ENCODE assay signal across 8 mouse cellular contexts in the genomic region with DNA sequence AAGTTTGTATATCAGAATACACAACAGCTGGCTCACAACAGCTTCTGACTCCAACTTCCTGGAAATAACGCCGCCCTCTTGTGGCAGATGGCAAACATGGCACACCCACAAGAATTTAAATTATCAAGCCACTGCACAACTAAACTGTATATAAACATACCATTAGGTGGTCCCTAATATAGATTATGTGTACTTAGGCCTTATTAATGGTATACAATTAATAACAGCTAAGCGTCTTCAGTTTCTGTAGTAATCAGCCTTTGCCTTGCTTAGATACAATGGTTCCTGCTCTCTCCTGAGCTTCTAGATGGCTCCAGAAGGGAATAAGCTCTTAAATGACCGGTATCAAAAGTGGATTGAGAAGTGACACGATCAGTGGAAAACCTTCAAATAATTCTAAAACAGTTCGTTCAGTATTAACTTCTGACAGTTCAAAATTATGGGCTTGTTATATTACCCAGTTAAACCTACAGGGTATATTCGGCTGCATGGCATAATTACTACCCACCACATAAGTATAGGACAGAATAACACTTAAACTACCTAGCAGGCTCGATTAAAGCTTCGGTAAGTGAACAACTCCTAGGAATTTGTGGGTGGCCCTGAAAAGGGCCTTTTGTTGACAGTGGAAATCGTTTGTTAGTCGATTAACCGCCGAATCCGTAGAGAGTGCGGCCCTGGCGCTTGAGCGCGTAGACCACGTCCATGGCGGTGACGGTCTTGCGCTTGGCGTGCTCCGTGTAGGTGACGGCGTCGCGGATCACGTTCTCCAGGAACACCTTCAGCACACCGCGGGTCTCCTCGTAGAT. TPM values are rescaled to one million over a fixed set of nuclear protein-coding genes. Genes with fewer than 3 reads are reported as not detected.
A peak's percentile ranks its signal among the peaks of the same experiment; 100 is the strongest.
DNase-seq lines count a peak whose midpoint lies in the region; ATAC-seq and TF ChIP-seq lines count a peak whose summit lies in the region.

No protein-coding gene starts in this region.

- under 1% methylated on average over 22 of the region's 32 CpGs for WGBS in embryonic facial prominence, embryonic 11.5 days
- under 1% methylated on average over 32 of the region's 32 CpGs for WGBS in large intestine, adult 2 months

- H3K9me3 ChIP-seq in MEL (replicated peaks; ENCODE audit: insufficient read depth, low read length): no peaks in the 10 kb centered on the region
- H3K9me3 ChIP-seq in embryonic facial prominence, embryonic 11.5 days (replicated peaks; ENCODE audit: control insufficient read depth, low read length): no peaks in the 10 kb centered on the region

- peak overlapping the region; percentile 65 for H3K9ac ChIP-seq in MEL (ENCODE audit: control insufficient read depth, low read depth, low read length, poor library complexity, severe bottlenecking)
- peak overlapping the region; percentile 68 for H3K9ac ChIP-seq in embryonic facial prominence, embryonic 11.5 days (replicated peaks; ENCODE audit: low read length)

- H3K4me1 ChIP-seq in MEL (ENCODE audit: control insufficient read depth in 1 of 2, insufficient read depth in 2 of 2, low read length in 2 of 2): peaks cover 0 to 28% of the 10 kb centered on the region in 2 experiments; a peak in 2 of 4 replicates
- H3K4me1 ChIP-seq in embryonic facial prominence, embryonic 11.5 days (ENCODE audit: control insufficient read depth, insufficient read depth, low read length): no peaks in the 10 kb centered on the region

- H3K4me3 ChIP-seq in C2C12 (ENCODE audit: insufficient read depth, poor library complexity, severe bottlenecking): peak overlapping the region; percentile 21
- peak overlapping the region; percentile 0 to 36; a peak in 3 of 4 replicates for H3K4me3 ChIP-seq in MEL (ENCODE audit: control insufficient read depth in 1 of 2, insufficient read depth in 1 of 2, low read depth in 2 of 2, low read length in 2 of 2)
- peak overlapping the region; percentile 40 for H3K4me3 ChIP-seq in embryonic facial prominence, embryonic 11.5 days (ENCODE audit: low read depth, low read length)

- peak in 1 of 2 experiments; percentile 99; a peak in 1 of 4 replicates for TF ChIP-seq POLR2A in MEL (IDR thresholded peaks at IDR 0.05; ENCODE audit: control insufficient read depth in 1 of 2, insufficient read depth in 1 of 2, low read depth in 1 of 2, low read length in 2 of 2, poor library complexity in 1 of 2)

- no peaks in the 10 kb centered on the region for H3K27me3 ChIP-seq in C2C12 (ENCODE audit: control insufficient read depth, insufficient read depth, insufficient read length)
- no peaks in the 10 kb centered on the region for H3K27me3 ChIP-seq in MEL (ENCODE audit: control insufficient read depth in 1 of 2, insufficient read depth in 2 of 2, low read length in 2 of 2)
- no peaks in the 10 kb centered on the region for H3K27me3 ChIP-seq in embryonic facial prominence, embryonic 11.5 days (ENCODE audit: control insufficient read depth, insufficient read depth, low read length)

- TF ChIP-seq RAD21 in MEL (IDR thresholded peaks at IDR 0.05; ENCODE audit: low read depth, low read length): no peak

- DNase-seq in MEL (ENCODE audit: low read depth, low spot score): peak; percentile 96
- DNase-seq in embryonic facial prominence, embryonic 11.5 days (ENCODE audit: low spot score): peak; percentile 86
- peak; percentile 64 to 83 for DNase-seq in heart, postnatal 10 days
- DNase-seq in large intestine, adult 2 months (ENCODE audit: low read depth, low spot score): peak; percentile 76
- DNase-seq in spleen, adult 12 weeks (ENCODE audit: low spot score): peak; percentile 65
- DNase-seq in urinary bladder, postnatal 4 days (ENCODE audit: low spot score in 2 of 2): no peak

- H3K36me3 ChIP-seq in C2C12 (ENCODE audit: control insufficient read depth, insufficient read depth): no peaks in the 10 kb centered on the region
- H3K36me3 ChIP-seq in MEL (ENCODE audit: control insufficient read depth in 1 of 2, insufficient read depth in 2 of 2, low read length in 2 of 2): peaks cover 0 to 43% of the 10 kb centered on the region in 2 experiments; a peak in 2 of 4 replicates
- H3K36me3 ChIP-seq in embryonic facial prominence, embryonic 11.5 days (replicated peaks; ENCODE audit: control insufficient read depth, insufficient read depth, low read depth, low read length): no peaks in the 10 kb centered on the region

- H3ac ChIP-seq in C2C12 (ENCODE audit: control insufficient read depth, insufficient read length, low read depth): no peak overlapping the region

- H3K4me2 ChIP-seq in embryonic facial prominence, embryonic 11.5 days (ENCODE audit: low read depth, low read length): peak overlapping the region; percentile 62

- H3K79me3 ChIP-seq in C2C12 (ENCODE audit: low read depth): no peaks in the 10 kb centered on the region

- TF ChIP-seq CTCF in C2C12 (IDR thresholded peaks at IDR 0.05; ENCODE audit: control insufficient read depth, insufficient read depth, insufficient read length) (no peak), MEL (IDR thresholded peaks at IDR 0.05 in 2 of 3, conservative IDR thresholded peaks at IDR 0.05 in 1 of 3; ENCODE audit: control insufficient read depth in 1 of 3, insufficient read depth in 1 of 3, low read depth in 2 of 3, low read length in 3 of 3, poor library complexity in 1 of 3, severe bottlenecking in 1 of 3) (peak in 2 of 3 experiments; percentile 66 to 86; a peak in 4 of 6 replicates)

- H3K27ac ChIP-seq in MEL (ENCODE audit: control insufficient read depth, low read depth, low read length): peak overlapping the region; percentile 95
- peak overlapping the region; percentile 83 for H3K27ac ChIP-seq in embryonic facial prominence, embryonic 11.5 days (replicated peaks; ENCODE audit: low read depth, low read length)

- no peaks in the 10 kb centered on the region for H3K79me2 ChIP-seq in C2C12 (ENCODE audit: control insufficient read depth, insufficient read depth)
- no peaks in the 10 kb centered on the region; the same call in 1 of the 2 replicates for H3K79me2 ChIP-seq in MEL (ENCODE audit: control insufficient read depth, insufficient read depth, low read length, poor library complexity)

- intact Hi-C loops in heart, postnatal 10 days (cut with DNase I): loop anchor here (1.0 to 5.0 kb wide), 5 partner anchors 12 to 1645 kb away; partner anchors contain the start of gene Hist1h1e

- no peak for TF ChIP-seq EP300 in MEL (IDR thresholded peaks at IDR 0.05; ENCODE audit: low read depth in 1 of 2, low read length in 2 of 2)

- ATAC-seq in embryonic facial prominence, embryonic 11.5 days (replicated peaks; ENCODE audit: insufficient number of reproducible peaks, low FRiP score, low TSS enrichment, low read depth): peak; percentile 60
- ATAC-seq in megakaryocyte, adult 5-6 weeks (ENCODE audit: poor library complexity, severe bottlenecking): peak; percentile 36

RNA-seq across cellular contexts. Expression of gene Hist1h4c, which starts 0.6 kb away (rescaled TPM):
- polyA plus RNA-seq in C2C12 (2012; fragmentation: generic; extraction: Trizol) (0.62 TPM), MEL (2012; ENCODE audit: insufficient read depth in 1 of 2, insufficient read length in 2 of 2, low read depth in 1 of 2, low replicate concordance in 2 of 2, missing spikeins in 1 of 2) (1 to 10 TPM in 1 of 2 experiments, not detected in 1; 4.1 TPM)
- total RNA-seq in MEL (2012; rRNA removed): 1,967 and 2,008 TPM in 2 replicates
- polyA plus RNA-seq in embryonic facial prominence, embryonic 11.5 days (2014; fragmentation: Nextera tagmentation; extraction: Ambion mirVana): 6.1 TPM in 2 replicates
- 100 to 1,000 TPM; 105 to 116 TPM for total RNA-seq in heart, postnatal 10 days (2021)
- polyA plus RNA-seq in large intestine, adult 2 months (2012; rRNA removed): 16.9 and 21.6 TPM in 2 replicates
- 60.8 and 62.1 TPM in 2 replicates for total RNA-seq in megakaryocyte, adult 5-6 weeks (2015)
- total RNA-seq in megakaryocyte, adult 5-6 weeks (2017): 282 and 359 TPM in 2 replicates

RNA-seq across cellular contexts. Expression of gene Hist1h1t, which starts 2.1 kb away (rescaled TPM):
- polyA plus RNA-seq in C2C12 (2012; fragmentation: generic; extraction: Trizol): not detected
- total RNA-seq in MEL (2012; rRNA removed): 2.7 and 6.3 TPM in 2 replicates
- polyA plus RNA-seq in MEL (2012; ENCODE audit: insufficient read depth in 1 of 2, insufficient read length in 2 of 2, low read depth in 1 of 2, low replicate concordance in 2 of 2, missing spikeins in 1 of 2): not detected
- polyA plus RNA-seq in embryonic facial prominence, embryonic 11.5 days (2014; fragmentation: Nextera tagmentation; extraction: Ambion mirVana): not detected in 2 replicates
- total RNA-seq in heart, postnatal 10 days (2021): under 1 TPM; 0.29 to 0.67 TPM
- not detected in 2 replicates for polyA plus RNA-seq in large intestine, adult 2 months (2012; rRNA removed)
- 0.94 TPM in 1 of 2 replicates, not detected in the other for total RNA-seq in megakaryocyte, adult 5-6 weeks (2015)
- total RNA-seq in megakaryocyte, adult 5-6 weeks (2017): 2.7 and 5.3 TPM in 2 replicates

RNA-seq across cellular contexts. Expression of gene Hfe, which starts 13.0 kb away (rescaled TPM):
- polyA plus RNA-seq in C2C12 (2012; fragmentation: generic; extraction: Trizol): 0.91 TPM
- total RNA-seq in MEL (2012; rRNA removed): not detected in 2 replicates
- not detected for polyA plus RNA-seq in MEL (2012; ENCODE audit: insufficient read depth in 1 of 2, insufficient read length in 2 of 2, low read depth in 1 of 2, low replicate concordance in 2 of 2, missing spikeins in 1 of 2)
- 4.3 and 4.6 TPM in 2 replicates for polyA plus RNA-seq in embryonic facial prominence, embryonic 11.5 days (2014; fragmentation: Nextera tagmentation; extraction: Ambion mirVana)
- total RNA-seq in heart, postnatal 10 days (2021): 10 to 100 TPM; 26.7 to 32.4 TPM
- 6.3 and 7.7 TPM in 2 replicates for polyA plus RNA-seq in large intestine, adult 2 months (2012; rRNA removed)
- total RNA-seq in megakaryocyte, adult 5-6 weeks (2015): 12.3 and 17.1 TPM in 2 replicates
- total RNA-seq in megakaryocyte, adult 5-6 weeks (2017): 7.6 and 8.5 TPM in 2 replicates

RNA-seq across cellular contexts. Expression of gene Hist1h2bc, which starts 13.7 kb away (rescaled TPM):
- polyA plus RNA-seq in C2C12 (2012; fragmentation: generic; extraction: Trizol) (16.8 TPM), MEL (2012; ENCODE audit: insufficient read depth in 1 of 2, insufficient read length in 2 of 2, low read depth in 1 of 2, low replicate concordance in 2 of 2, missing spikeins in 1 of 2) (1 to 10 TPM in 1 of 2 experiments, not detected in 1; 3.1 TPM)
- 694 and 982 TPM in 2 replicates for total RNA-seq in MEL (2012; rRNA removed)
- 25.1 and 27.3 TPM in 2 replicates for polyA plus RNA-seq in embryonic facial prominence, embryonic 11.5 days (2014; fragmentation: Nextera tagmentation; extraction: Ambion mirVana)
- 10 to 100 TPM; 50.8 to 51.3 TPM for total RNA-seq in heart, postnatal 10 days (2021)
- polyA plus RNA-seq in large intestine, adult 2 months (2012; rRNA removed): 279 and 296 TPM in 2 replicates
- total RNA-seq in megakaryocyte, adult 5-6 weeks (2015): 40.3 and 42.6 TPM in 2 replicates
- total RNA-seq in megakaryocyte, adult 5-6 weeks (2017): 253 and 263 TPM in 2 replicates

RNA-seq across cellular contexts. Expression of gene Hist1h2ac, which starts 13.9 kb away (rescaled TPM):
- polyA plus RNA-seq in C2C12 (2012; fragmentation: generic; extraction: Trizol) (0.54 TPM), MEL (2012; ENCODE audit: insufficient read depth in 1 of 2, insufficient read length in 2 of 2, low read depth in 1 of 2, low replicate concordance in 2 of 2, missing spikeins in 1 of 2) (under 1 TPM in 1 of 2 experiments, not detected in 1; 0.15 TPM)
- total RNA-seq in MEL (2012; rRNA removed): 123 and 153 TPM in 2 replicates
- polyA plus RNA-seq in embryonic facial prominence, embryonic 11.5 days (2014; fragmentation: Nextera tagmentation; extraction: Ambion mirVana): 1.4 and 2.2 TPM in 2 replicates
- 1 to 10 TPM; 5.1 to 6.2 TPM for total RNA-seq in heart, postnatal 10 days (2021)
- polyA plus RNA-seq in large intestine, adult 2 months (2012; rRNA removed): 1.2 TPM in 2 replicates
- total RNA-seq in megakaryocyte, adult 5-6 weeks (2015): 10.3 and 12.0 TPM in 2 replicates
- 67.7 and 81.2 TPM in 2 replicates for total RNA-seq in megakaryocyte, adult 5-6 weeks (2017)

Comparison
In these comparisons a context has a peak if more than half of its experiments do, and no peak if none do; other contexts are left out.
1. DNase-seq: peak in MEL (single experiment), embryonic facial prominence, embryonic 11.5 days (single experiment), heart, postnatal 10 days (2 of 2), large intestine, adult 2 months (single experiment) and spleen, adult 12 weeks (single experiment); none in urinary bladder, postnatal 4 days (0 of 2).
2. Peak in every context shown above with its lines, with median percentiles within 50 percentile points of each other: H3K4me3 ChIP-seq.